Mouse (Mus musculus) heart, embryonic 16.5 days (tissue): ENCODE measurements at regions not wholly inside any gene's neighbourhood (a gene's known extent, or its start where the extent isn't known, plus 50 kb on each side); places are given as distances from the start of the nearest gene placed in this dataset.
A peak's percentile ranks its signal among the peaks of the same experiment; 100 is the strongest.

Experiments used
- ATAC-seq: fragments of 200-750 bp; cut with Nextera tagmentation; replicated peaks from 2 replicates; pipeline ENCODE4 v1.8.0; 2017; ENCODE audit warnings: moderate number of reproducible peaks; ENCODE audit not compliant: insufficient read depth, low FRiP score; ENCODE audit errors: extremely low read depth
- H3K27ac ChIP-seq: fragments of 300-500 bp; sonication (generic); 2 replicates; pipeline ENCODE4 v1.5.1; 2014; ENCODE audit warnings: mild to moderate bottlenecking, low read length, control low read depth, moderate library complexity
- H3K27me3 ChIP-seq: fragments of 300-500 bp; sonication (generic); 2 replicates; pipeline ENCODE4 v1.6.1; 2014; ENCODE audit warnings: low read length, mixed read lengths; ENCODE audit not compliant: control insufficient read depth, insufficient read depth
- H3K36me3 ChIP-seq: fragments of 300-500 bp; sonication (generic); 2 replicates; pipeline ENCODE4 v1.6.1; 2014; ENCODE audit not compliant: control insufficient read depth, insufficient read depth
- H3K4me1 ChIP-seq: fragments of 300-500 bp; sonication (generic); 2 replicates; pipeline ENCODE4 v1.6.1; 2014; ENCODE audit warnings: low read length, mixed read lengths; ENCODE audit not compliant: control insufficient read depth, insufficient read depth
- H3K4me2 ChIP-seq: fragments of 300-500 bp; sonication (generic); 2 replicates; pipeline ENCODE4 v1.6.1; 2014; ENCODE audit warnings: low read depth, mild to moderate bottlenecking, control low read depth, low read length
- H3K4me3 ChIP-seq: fragments of 300-500 bp; sonication (generic); 2 replicates; pipeline ENCODE4 v1.5.1; 2014; ENCODE audit warnings: mild to moderate bottlenecking, control low read depth, low read length
- H3K9ac ChIP-seq: fragments of 300-500 bp; sonication (generic); 2 replicates; pipeline ENCODE4 v1.6.1; 2014; ENCODE audit warnings: low read length, control low read depth
- H3K9me3 ChIP-seq: fragments of 300-500 bp; sonication (generic); replicated peaks from 2 replicates; pipeline ENCODE4 v1.6.1; 2016; ENCODE audit warnings: low read length; ENCODE audit not compliant: control insufficient read depth
- WGBS: fragments of 180-500 bp; shearing (Covaris S2); extraction: QIAGEN DNeasy Blood & Tissue Kit; methylation state at CpG from one replicate; pipeline ENCODE4 v1.1.7; 2014; 5-methylcytosine and 5-hydroxymethylcytosine counted together

DNA sequence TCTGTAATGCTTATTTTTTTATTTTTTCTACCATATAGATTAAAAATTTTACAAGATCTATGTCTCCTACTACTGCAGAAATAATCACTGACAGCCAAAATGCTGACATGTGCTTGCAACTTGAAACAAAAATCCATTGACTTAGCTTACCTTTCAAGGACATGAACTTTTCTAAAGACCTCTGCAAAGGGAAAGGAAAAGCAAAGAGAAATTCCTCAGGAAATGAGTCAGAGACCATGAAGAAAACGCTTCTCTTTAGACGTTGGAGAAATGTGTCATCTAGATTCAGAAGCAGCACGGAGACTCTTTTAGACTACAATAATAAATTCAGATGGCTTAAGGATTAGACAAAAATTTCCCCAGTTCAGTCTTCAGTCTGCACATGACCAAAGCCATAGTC is 2188.6 kb upstream of the Tenm3 start:
- WGBS: 39% methylated on average over 3 of the region's 3 CpGs
- no peaks in the 10 kb centered on the region for H3K36me3 ChIP-seq
- H3K27ac ChIP-seq: no peak overlapping the region
- H3K4me3 ChIP-seq: no peak overlapping the region
- no peaks in the 10 kb centered on the region for H3K27me3 ChIP-seq
- H3K4me1 ChIP-seq: no peaks in the 10 kb centered on the region
- no peak overlapping the region for H3K9ac ChIP-seq
- H3K9me3 ChIP-seq: no peaks in the 10 kb centered on the region
- H3K4me2 ChIP-seq: no peak overlapping the region
- no peak for ATAC-seq

GRCm38 (mm10) chr8:51010508-51010907 is 2166.8 kb upstream of the Tenm3 start:
- Histone ChIP-seq H3K4me3 (no peak overlapping the region), H3K9ac (no peak overlapping the region), H3K9me3 (no peaks in the 10 kb centered on the region), H3K4me2 (no peak overlapping the region), H3K4me1 (no peaks in the 10 kb centered on the region), H3K27ac (no peak overlapping the region), H3K36me3 (no peaks in the 10 kb centered on the region), H3K27me3 (no peaks in the 10 kb centered on the region)
- WGBS: 75% methylated on average over 3 of the region's 3 CpGs
- no peak for ATAC-seq

DNA sequence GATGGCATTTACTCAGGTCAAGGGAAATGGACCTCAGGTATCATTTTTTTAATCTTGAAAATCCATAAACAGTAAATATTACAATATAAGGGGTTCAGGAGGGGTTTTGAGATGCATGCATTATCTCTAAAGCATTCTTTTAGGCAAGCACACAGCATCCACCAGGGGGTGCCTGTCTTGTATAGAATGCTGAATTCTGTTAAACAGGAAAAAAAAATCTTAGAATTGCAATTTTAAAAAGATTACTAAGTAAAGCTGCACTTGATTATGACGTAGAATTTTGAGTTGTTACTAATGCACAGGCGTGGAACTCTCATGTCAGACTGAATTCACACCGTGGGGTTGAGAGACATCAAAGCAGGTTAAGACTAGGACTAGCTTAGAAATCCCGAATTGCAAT is 2123.6 kb upstream of the Tenm3 start:
- Histone ChIP-seq H3K27me3 (no peaks in the 10 kb centered on the region), H3K9me3 (no peaks in the 10 kb centered on the region), H3K4me2 (no peak overlapping the region), H3K4me3 (no peak overlapping the region), H3K36me3 (no peaks in the 10 kb centered on the region), H3K9ac (no peak overlapping the region), H3K27ac (no peak overlapping the region), H3K4me1 (no peaks in the 10 kb centered on the region)
- 48% methylated on average over 4 of the region's 4 CpGs for WGBS
- no peak for ATAC-seq

- H3K27ac ChIP-seq: no peak overlapping the region
- no peaks in the 10 kb centered on the region for H3K9me3 ChIP-seq
- peaks cover 13% of the 10 kb centered on the region for H3K27me3 ChIP-seq
- WGBS: 22% methylated on average over 5 of the region's 5 CpGs
- no peak for ATAC-seq
- no peaks in the 10 kb centered on the region; the same call in 1 of the 2 replicates for H3K4me1 ChIP-seq
- H3K4me3 ChIP-seq: no peak overlapping the region
- H3K4me2 ChIP-seq: no peak overlapping the region
- no peak overlapping the region for H3K9ac ChIP-seq
- H3K36me3 ChIP-seq: no peaks in the 10 kb centered on the region
Observed at GRCm38 (mm10) chr8:50917540-50917939, 2073.8 kb upstream of the Tenm3 start.

DNA sequence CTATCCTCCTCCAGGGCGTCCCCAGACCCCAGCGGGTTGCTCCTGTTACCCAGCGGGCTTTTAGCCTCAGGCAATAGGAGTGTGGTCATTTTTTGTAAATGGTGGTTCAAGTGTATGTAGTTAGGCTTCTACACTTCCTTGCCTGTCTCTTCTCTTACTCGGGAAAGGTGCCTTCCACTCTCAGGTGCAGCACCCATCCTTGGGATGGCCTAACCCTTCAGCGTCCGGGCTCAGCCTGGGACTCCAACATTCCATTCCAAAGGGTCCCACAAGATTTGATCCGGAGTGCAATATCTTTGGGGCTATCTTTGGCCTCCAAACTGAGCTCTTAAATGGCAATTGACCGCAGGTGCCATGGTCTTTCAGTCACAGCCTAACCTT is 2073.0 kb upstream of the Tenm3 start:
- Histone ChIP-seq H3K9me3 (no peaks in the 10 kb centered on the region), H3K4me1 (no peaks in the 10 kb centered on the region; the same call in 1 of the 2 replicates), H3K27me3 (peaks cover 13% of the 10 kb centered on the region), H3K4me2 (peak overlapping the region; percentile 91), H3K36me3 (no peaks in the 10 kb centered on the region), H3K9ac (no peak overlapping the region), H3K27ac (no peak overlapping the region), H3K4me3 (peak overlapping the region; percentile 57)
- WGBS: 3% methylated on average over 8 of the region's 8 CpGs
- ATAC-seq: no peak

DNA sequence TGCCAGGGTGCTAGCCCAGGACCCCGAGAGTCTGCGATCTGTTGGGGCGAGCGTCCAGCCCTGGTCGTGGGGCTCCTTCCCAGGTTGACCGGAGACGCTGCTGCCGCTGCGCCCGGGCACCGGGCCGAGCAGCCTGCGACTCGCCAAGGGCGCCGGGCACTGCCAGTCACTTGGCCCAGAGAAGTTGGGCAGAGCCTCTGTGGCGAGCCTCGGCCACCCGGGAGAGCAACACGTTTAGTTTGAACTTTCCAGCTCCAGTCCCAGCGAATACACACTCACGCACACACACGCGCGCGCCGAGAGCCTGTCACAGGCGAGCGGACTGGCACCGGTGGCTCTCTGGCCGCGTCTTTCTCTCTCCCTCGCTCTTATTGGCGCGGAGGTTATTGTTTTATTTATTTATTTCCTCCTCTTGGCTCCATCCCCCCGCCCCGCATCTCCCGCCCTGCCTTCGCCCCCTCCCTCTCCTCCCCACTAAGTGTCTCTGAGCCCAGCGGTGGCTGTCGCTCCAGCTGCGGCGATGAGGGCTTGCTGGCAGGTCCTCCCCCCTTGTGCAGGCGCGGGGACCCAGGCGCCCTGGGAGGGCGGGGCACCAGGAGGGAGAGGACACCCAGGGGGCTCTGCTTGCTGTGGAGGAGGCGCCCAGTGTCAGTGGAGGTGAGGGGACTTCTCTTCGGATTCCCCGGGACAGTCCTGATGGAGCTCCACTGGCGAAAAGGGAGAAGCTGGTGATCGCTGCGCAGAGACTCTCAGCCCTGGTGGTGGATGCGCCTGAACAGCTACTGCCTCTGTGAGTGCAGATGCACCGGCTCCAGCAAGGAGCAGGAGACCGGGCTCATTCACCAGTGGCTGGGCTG is 2072.4 kb upstream of the Tenm3 start:
- Histone ChIP-seq H3K36me3 (no peaks in the 10 kb centered on the region), H3K4me2 (peak overlapping the region; percentile 91), H3K4me1 (no peaks in the 10 kb centered on the region; the same call in 1 of the 2 replicates), H3K4me3 (peak overlapping the region; percentile 57), H3K27me3 (peaks cover 13% of the 10 kb centered on the region), H3K9me3 (no peaks in the 10 kb centered on the region), H3K27ac (no peak overlapping the region), H3K9ac (peak overlapping the region; percentile 10; the same call in 1 of the 2 replicates)
- WGBS: under 1% methylated on average over 53 of the region's 56 CpGs
- no peak for ATAC-seq

- Histone ChIP-seq H3K36me3 (no peaks in the 10 kb centered on the region), H3K4me1 (no peaks in the 10 kb centered on the region; the same call in 1 of the 2 replicates), H3K4me2 (peak overlapping the region; percentile 91), H3K27me3 (peaks cover 13% of the 10 kb centered on the region), H3K4me3 (peak overlapping the region; percentile 57), H3K27ac (no peak overlapping the region), H3K9me3 (no peaks in the 10 kb centered on the region), H3K9ac (peak overlapping the region; percentile 10; the same call in 1 of the 2 replicates)
- ATAC-seq: no peak
- WGBS: under 1% methylated on average over 22 of the region's 22 CpGs
Observed at GRCm38 (mm10) chr8:50915259-50915875, 2071.6 kb upstream of the Tenm3 start.

GRCm38 (mm10) chr8:50914615-50915014 is 2070.9 kb upstream of the Tenm3 start:
- peaks cover 13% of the 10 kb centered on the region for H3K27me3 ChIP-seq
- no peak for ATAC-seq
- H3K36me3 ChIP-seq: no peaks in the 10 kb centered on the region
- no peak overlapping the region for H3K27ac ChIP-seq
- no peaks in the 10 kb centered on the region for H3K9me3 ChIP-seq
- no peaks in the 10 kb centered on the region; the same call in 1 of the 2 replicates for H3K4me1 ChIP-seq
- no peak overlapping the region for H3K9ac ChIP-seq
- 19% methylated on average over 7 of the region's 7 CpGs for WGBS
- peak overlapping the region; percentile 91; the same call in 1 of the 2 replicates for H3K4me2 ChIP-seq
- H3K4me3 ChIP-seq: peak overlapping the region; percentile 57; the same call in 1 of the 2 replicates

DNA sequence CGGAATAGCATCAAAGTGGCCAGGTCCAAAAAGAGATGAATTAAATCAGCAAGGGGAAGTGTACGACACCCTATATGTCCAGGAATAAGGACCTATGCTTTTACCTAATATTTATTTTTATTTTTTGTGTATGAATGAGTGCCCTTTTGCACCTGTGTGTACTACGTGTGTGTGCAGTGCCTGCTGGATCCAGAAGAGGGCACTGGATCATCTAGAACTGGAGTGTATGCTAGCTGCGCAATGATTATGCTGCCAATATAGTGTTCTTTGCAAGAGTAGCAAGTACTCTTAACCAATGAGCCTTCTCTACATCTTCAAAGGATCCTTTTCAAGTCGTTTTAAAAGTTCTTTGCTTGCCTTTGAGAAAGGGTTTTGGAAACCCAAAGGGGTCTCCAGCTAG is 2034.4 kb upstream of the Tenm3 start:
- Histone ChIP-seq H3K27me3 (no peaks in the 10 kb centered on the region), H3K4me3 (no peak overlapping the region), H3K27ac (no peak overlapping the region), H3K9me3 (no peaks in the 10 kb centered on the region), H3K4me1 (no peaks in the 10 kb centered on the region), H3K9ac (no peak overlapping the region), H3K4me2 (no peak overlapping the region), H3K36me3 (no peaks in the 10 kb centered on the region)
- 78% methylated on average over 5 of the region's 5 CpGs for WGBS
- no peak for ATAC-seq
